Mouse (Mus musculus) neural tube, embryonic 13.5 days (tissue): ENCODE measurements around the gene Lgr5. TPM values are rescaled to one million over a fixed set of nuclear protein-coding genes. Genes with fewer than 3 reads are reported as not detected.

Experiments
- ATAC-seq: fragments of 200-750 bp; cut with Nextera tagmentation; 2 replicates; pipeline ENCODE4 v1.8.0; 2017; ENCODE audit warnings: low read depth, mild to moderate bottlenecking, moderate TSS enrichment, moderate library complexity
- H3K27ac ChIP-seq: fragments of 300-500 bp; sonication (generic); replicated peaks from 2 replicates; pipeline ENCODE4 v1.5.1; 2015; ENCODE audit warnings: moderate library complexity, mild to moderate bottlenecking, inconsistent platforms
- H3K27me3 ChIP-seq: fragments of 300-500 bp; sonication (generic); 2 replicates; pipeline ENCODE4 v1.6.1; 2015; ENCODE audit warnings: mild to moderate bottlenecking, inconsistent platforms
- H3K36me3 ChIP-seq: fragments of 300-500 bp; sonication (generic); 2 replicates; pipeline ENCODE4 v1.6.1; 2015; ENCODE audit warnings: mild to moderate bottlenecking, inconsistent platforms
- H3K4me1 ChIP-seq: fragments of 300-500 bp; sonication (generic); replicated peaks from 2 replicates; pipeline ENCODE4 v1.6.1; 2015; ENCODE audit warnings: inconsistent platforms
- H3K4me2 ChIP-seq: fragments of 300-500 bp; sonication (generic); 2 replicates; pipeline ENCODE4 v1.6.1; 2015; ENCODE audit warnings: inconsistent platforms, mild to moderate bottlenecking, moderate library complexity
- H3K4me3 ChIP-seq: fragments of 300-500 bp; sonication (generic); 2 replicates; pipeline ENCODE4 v1.5.1; 2015; ENCODE audit warnings: mild to moderate bottlenecking, inconsistent platforms
- H3K9ac ChIP-seq: fragments of 300-500 bp; sonication (generic); 2 replicates; pipeline ENCODE4 v1.6.1; 2015; ENCODE audit warnings: moderate library complexity, mild to moderate bottlenecking, inconsistent platforms
- H3K9me3 ChIP-seq: fragments of 300-500 bp; sonication (generic); 2 replicates; pipeline ENCODE4 v1.6.1; 2016; ENCODE audit warnings: inconsistent platforms
- WGBS: fragments of 180-500 bp; shearing (Covaris S2); methylation state at CpG from one replicate; pipeline ENCODE4 v1.1.7; 2015; 5-methylcytosine and 5-hydroxymethylcytosine counted together
- polyA plus RNA-seq: library from polyadenylated mRNA; unstranded; fragments of >200 nt; fragmentation: Nextera tagmentation; extraction: Ambion mirVana; gene quantifications from 2 replicates; pipeline ENCODE4 v1.2.1, GENCODE M21; 2015

Gene Lgr5
- polyA plus RNA-seq, 1 experiment from 2014 or later = 3.4 TPM

- no peak overlapping the region for H3K27ac ChIP-seq
- H3K9me3 ChIP-seq = peaks cover 10% of the 10 kb centered on the region; the same call in 1 of the 2 replicates
- no peaks in the 10 kb centered on the region for H3K36me3 ChIP-seq
- H3K4me2 ChIP-seq = no peak overlapping the region
- peaks cover 6% of the 10 kb centered on the region for H3K4me1 ChIP-seq
- WGBS = 85% methylated on average over 5 of the region's 5 CpGs
- no peaks in the 10 kb centered on the region for H3K27me3 ChIP-seq
- no peak for ATAC-seq
- H3K9ac ChIP-seq = no peak overlapping the region
- no peak overlapping the region for H3K4me3 ChIP-seq
These were observed 23.6 kb downstream of the Lgr5 start for GRCm38 (mm10) chr10:115563961-115564360.

- no peak overlapping the region for H3K27ac ChIP-seq
- ATAC-seq = no peak
- no peaks in the 10 kb centered on the region for H3K36me3 ChIP-seq
- no peaks in the 10 kb centered on the region for H3K27me3 ChIP-seq
- H3K4me2 ChIP-seq = no peak overlapping the region
- no peak overlapping the region for H3K4me3 ChIP-seq
- peaks cover 6% of the 10 kb centered on the region for H3K4me1 ChIP-seq
- peaks cover 10% of the 10 kb centered on the region; the same call in 1 of the 2 replicates for H3K9me3 ChIP-seq
- no peak overlapping the region for H3K9ac ChIP-seq
- 90% methylated on average over 4 of the region's 4 CpGs for WGBS
These were observed 24.5 kb downstream of the Lgr5 start for GRCm38 (mm10) chr10:115562911-115563686.

- no peak overlapping the region for H3K27ac ChIP-seq
- no peak overlapping the region for H3K4me2 ChIP-seq
- H3K27me3 ChIP-seq = no peaks in the 10 kb centered on the region
- H3K9ac ChIP-seq = no peak overlapping the region
- no peaks in the 10 kb centered on the region for H3K36me3 ChIP-seq
- no peak overlapping the region for H3K4me3 ChIP-seq
- no peaks in the 10 kb centered on the region for H3K9me3 ChIP-seq
- no peak for ATAC-seq
- peaks cover 14% of the 10 kb centered on the region for H3K4me1 ChIP-seq
- WGBS = 65% methylated on average over 12 of the region's 12 CpGs
These were observed 26.3 kb downstream of the Lgr5 start for GRCm38 (mm10) chr10:115561136-115561880.

- Histone ChIP-seq H3K36me3 (no peaks in the 10 kb centered on the region), H3K4me1 (peaks cover 14% of the 10 kb centered on the region), H3K27me3 (no peaks in the 10 kb centered on the region), H3K27ac (no peak overlapping the region), H3K4me3 (no peak overlapping the region), H3K4me2 (peak overlapping the region; percentile 32), H3K9ac (no peak overlapping the region), H3K9me3 (no peaks in the 10 kb centered on the region)
- no peak for ATAC-seq
- WGBS = 13% methylated on average over 12 of the region's 12 CpGs
These were observed 30.8 kb downstream of the Lgr5 start for GRCm38 (mm10) chr10:115556738-115557242.

- Histone ChIP-seq H3K4me2 (no peak overlapping the region), H3K27me3 (no peaks in the 10 kb centered on the region), H3K27ac (no peak overlapping the region), H3K4me3 (no peak overlapping the region), H3K36me3 (no peaks in the 10 kb centered on the region), H3K9ac (no peak overlapping the region), H3K9me3 (no peaks in the 10 kb centered on the region), H3K4me1 (peaks cover 8% of the 10 kb centered on the region)
- 72% methylated on average over 2 of the region's 2 CpGs for WGBS
- no peak for ATAC-seq
These were observed 32.3 kb downstream of the Lgr5 start for GRCm38 (mm10) chr10:115555191-115555765.

GRCm38 (mm10) chr10:115553352-115554113 is 34.0 kb downstream of the Lgr5 start:
- ATAC-seq = no peak
- no peaks in the 10 kb centered on the region for H3K27me3 ChIP-seq
- no peak overlapping the region for H3K4me3 ChIP-seq
- WGBS = 47% methylated on average over 11 of the region's 11 CpGs
- no peaks in the 10 kb centered on the region for H3K9me3 ChIP-seq
- no peak overlapping the region for H3K4me2 ChIP-seq
- H3K27ac ChIP-seq = no peak overlapping the region
- no peaks in the 10 kb centered on the region for H3K36me3 ChIP-seq
- H3K4me1 ChIP-seq = peaks cover 8% of the 10 kb centered on the region
- H3K9ac ChIP-seq = no peak overlapping the region

GRCm38 (mm10) chr10:115551069-115551468 is 36.5 kb downstream of the Lgr5 start:
- Histone ChIP-seq H3K4me3 (no peak overlapping the region), H3K9ac (no peak overlapping the region), H3K36me3 (no peaks in the 10 kb centered on the region), H3K4me1 (no peaks in the 10 kb centered on the region), H3K27ac (no peak overlapping the region), H3K27me3 (no peaks in the 10 kb centered on the region), H3K9me3 (no peaks in the 10 kb centered on the region), H3K4me2 (no peak overlapping the region)
- WGBS = 83% methylated on average over 3 of the region's 3 CpGs
- ATAC-seq = no peak

GRCm38 (mm10) chr10:115550253-115550652 is 37.3 kb downstream of the Lgr5 start:
- H3K9me3 ChIP-seq = no peaks in the 10 kb centered on the region
- H3K4me1 ChIP-seq = no peaks in the 10 kb centered on the region
- no peak overlapping the region for H3K27ac ChIP-seq
- H3K4me2 ChIP-seq = no peak overlapping the region
- H3K4me3 ChIP-seq = no peak overlapping the region
- H3K27me3 ChIP-seq = no peaks in the 10 kb centered on the region
- WGBS = 63% methylated on average over 7 of the region's 7 CpGs
- no peaks in the 10 kb centered on the region for H3K36me3 ChIP-seq
- no peak overlapping the region for H3K9ac ChIP-seq
- no peak for ATAC-seq

- Histone ChIP-seq H3K36me3 (no peaks in the 10 kb centered on the region), H3K9ac (no peak overlapping the region), H3K4me1 (no peaks in the 10 kb centered on the region), H3K4me2 (no peak overlapping the region), H3K9me3 (no peaks in the 10 kb centered on the region), H3K27ac (no peak overlapping the region), H3K27me3 (no peaks in the 10 kb centered on the region), H3K4me3 (no peak overlapping the region)
- no peak for ATAC-seq
- WGBS = 77% methylated on average over 6 of the region's 6 CpGs
These were observed 44.7 kb downstream of the Lgr5 start for GRCm38 (mm10) chr10:115542917-115543316.

GRCm38 (mm10) chr10:115530746-115531145 is 56.8 kb downstream of the Lgr5 start:
- ATAC-seq = no peak
- H3K9me3 ChIP-seq = no peaks in the 10 kb centered on the region
- no peak overlapping the region for H3K9ac ChIP-seq
- H3K27me3 ChIP-seq = no peaks in the 10 kb centered on the region
- H3K4me3 ChIP-seq = no peak overlapping the region
- no peak overlapping the region for H3K27ac ChIP-seq
- H3K4me1 ChIP-seq = no peaks in the 10 kb centered on the region
- 81% methylated on average over 2 of the region's 2 CpGs for WGBS
- no peaks in the 10 kb centered on the region for H3K36me3 ChIP-seq
- H3K4me2 ChIP-seq = no peak overlapping the region

GRCm38 (mm10) chr10:115529768-115530167 is 57.8 kb downstream of the Lgr5 start:
- H3K36me3 ChIP-seq = no peaks in the 10 kb centered on the region
- no peak overlapping the region for H3K9ac ChIP-seq
- no peaks in the 10 kb centered on the region for H3K4me1 ChIP-seq
- H3K9me3 ChIP-seq = no peaks in the 10 kb centered on the region
- H3K4me2 ChIP-seq = no peak overlapping the region
- H3K27me3 ChIP-seq = no peaks in the 10 kb centered on the region
- H3K27ac ChIP-seq = no peak overlapping the region
- ATAC-seq = no peak
- H3K4me3 ChIP-seq = no peak overlapping the region
- WGBS = 88% methylated on average over 12 of the region's 12 CpGs
